Mouse (Mus musculus): ENCODE results near the gene Syt13. TPM values are rescaled to one million over a fixed set of nuclear protein-coding genes. Genes with fewer than 3 reads are reported as not detected.
A peak's percentile ranks its signal among the peaks of the same experiment; 100 is the strongest.

The Syt13 gene
- polyA plus RNA-seq, 1 experiment from 2014 or later: 49.9 TPM

DNA sequence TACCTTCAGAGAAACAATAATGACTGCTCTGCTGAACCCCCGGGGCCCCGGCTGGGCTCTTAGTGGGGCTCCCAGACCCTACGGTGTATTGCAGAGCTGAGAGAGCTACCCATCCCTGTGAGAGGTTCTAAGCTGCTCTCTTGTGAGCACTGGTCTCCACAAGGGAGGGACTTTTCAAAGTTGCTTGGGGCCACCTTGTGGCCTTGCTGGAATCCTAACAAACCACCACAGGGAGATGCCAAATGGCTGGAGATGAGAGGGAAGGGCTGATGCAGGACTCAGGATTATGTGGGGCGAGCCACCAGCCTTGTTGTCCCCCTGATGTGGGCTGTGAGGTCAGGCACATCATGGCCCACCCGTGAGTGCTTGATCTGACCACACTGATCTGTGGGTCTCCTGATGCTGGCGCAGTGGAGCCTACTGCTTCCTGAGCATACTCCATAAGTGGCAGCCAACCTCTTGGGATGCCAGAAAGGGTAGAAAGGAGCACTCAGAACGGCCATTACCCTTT is 72.3 kb downstream of the Syt13 start:
- WGBS: 91% methylated on average over 7 of the region's 7 CpGs
- no peak for ATAC-seq (ENCODE audit: low FRiP score, low read depth)

DNA sequence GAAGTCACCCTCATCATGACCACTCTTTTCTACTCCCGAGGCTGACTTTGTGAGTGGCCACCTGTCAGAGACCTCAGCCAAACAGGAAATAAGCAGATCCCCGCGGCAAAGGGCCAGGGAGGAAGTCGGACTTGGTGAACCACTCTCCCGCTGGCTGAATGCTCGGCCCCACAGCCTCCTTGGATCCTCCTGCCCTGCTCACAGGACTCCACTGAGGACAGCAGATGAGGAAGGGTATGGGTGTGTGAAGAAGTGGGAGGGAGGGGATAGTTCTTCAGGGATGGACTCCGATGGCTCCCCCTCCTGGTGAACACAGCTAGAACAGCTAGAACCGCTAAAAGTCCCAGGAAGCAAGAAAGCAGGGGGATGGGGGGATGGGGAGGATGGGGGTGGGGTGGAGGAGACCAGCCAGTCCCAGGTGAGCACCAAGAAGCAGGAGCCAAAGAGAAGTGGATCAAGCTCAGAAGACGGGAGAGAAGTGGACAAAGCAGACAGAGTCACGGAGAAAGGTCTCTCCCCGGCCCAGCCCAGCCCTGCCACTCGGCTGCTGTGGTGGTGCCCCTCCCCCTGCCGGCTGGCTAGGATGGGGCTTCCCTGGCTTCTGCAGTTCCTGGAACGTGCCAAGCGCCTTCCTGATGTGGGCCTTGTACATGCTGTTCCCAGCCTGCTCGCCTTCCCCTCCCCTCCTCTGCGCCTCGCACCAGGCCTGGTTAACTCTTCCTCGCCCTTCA is 73.2 kb downstream of the Syt13 start:
- ATAC-seq (ENCODE audit: low FRiP score, low read depth): peak; percentile 88
- WGBS: 11% methylated on average over 19 of the region's 19 CpGs
- 0 out of 2 replicates have a peak, but pooled peaks cover 2% of the 10 kb centered on the region for H3K36me3 ChIP-seq
- no peak overlapping the region for H3K4me3 ChIP-seq
- no peaks in the 10 kb centered on the region for H3K9me3 ChIP-seq
- H3K27ac ChIP-seq (replicated peaks): peak overlapping the region; percentile 50; the same call in 1 of the 2 replicates
- H3K4me2 ChIP-seq: peak overlapping the region; percentile 9; the same call in 1 of the 2 replicates
- H3K27me3 ChIP-seq: no peaks in the 10 kb centered on the region
- peaks cover 18% of the 10 kb centered on the region for H3K4me1 ChIP-seq (replicated peaks)
- H3K9ac ChIP-seq: no peak overlapping the region

More for the DNA sequence above, 72.3 kb downstream of the Syt13 start:
- no peaks in the 10 kb centered on the region for H3K27me3 ChIP-seq
- H3K4me2 ChIP-seq: no peak overlapping the region
- H3K27ac ChIP-seq (replicated peaks): no peak overlapping the region
- peaks cover 18% of the 10 kb centered on the region for H3K4me1 ChIP-seq (replicated peaks)
- no peak overlapping the region for H3K9ac ChIP-seq
- no peak overlapping the region for H3K4me3 ChIP-seq
- no peaks in the 10 kb centered on the region for H3K9me3 ChIP-seq
- 0 out of 2 replicates have a peak, but pooled peaks cover 2% of the 10 kb centered on the region for H3K36me3 ChIP-seq

DNA sequence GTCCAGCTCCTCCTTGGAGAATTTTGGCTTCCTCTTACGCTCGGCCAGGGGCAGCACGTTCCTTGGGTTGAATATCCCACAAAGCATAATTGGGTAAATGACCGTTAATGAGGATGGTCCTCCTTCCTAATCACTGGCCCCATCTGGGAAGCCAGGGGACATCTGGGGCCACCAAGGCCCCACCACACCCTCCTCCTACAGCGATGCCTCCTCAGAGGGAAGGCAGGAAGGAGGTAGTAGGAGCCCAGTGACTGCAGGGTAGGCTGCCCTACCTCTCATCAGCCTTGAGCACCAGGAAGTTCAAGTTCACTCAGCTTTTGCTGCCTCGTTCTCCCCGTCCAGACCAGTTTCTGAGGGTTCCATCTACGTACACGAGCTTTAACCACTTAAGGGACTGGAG is 74.7 kb downstream of the Syt13 start:
- H3K4me2 ChIP-seq: no peak overlapping the region
- H3K36me3 ChIP-seq: 0 out of 2 replicates have a peak, but pooled peaks cover 2% of the 10 kb centered on the region
- no peak for ATAC-seq (ENCODE audit: low FRiP score, low read depth)
- H3K4me1 ChIP-seq (replicated peaks): peaks cover 18% of the 10 kb centered on the region
- H3K9me3 ChIP-seq: no peaks in the 10 kb centered on the region
- H3K27me3 ChIP-seq: no peaks in the 10 kb centered on the region
- no peak overlapping the region for H3K9ac ChIP-seq
- no peak overlapping the region for H3K27ac ChIP-seq (replicated peaks)
- 85% methylated on average over 9 of the region's 9 CpGs for WGBS
- no peak overlapping the region for H3K4me3 ChIP-seq

DNA sequence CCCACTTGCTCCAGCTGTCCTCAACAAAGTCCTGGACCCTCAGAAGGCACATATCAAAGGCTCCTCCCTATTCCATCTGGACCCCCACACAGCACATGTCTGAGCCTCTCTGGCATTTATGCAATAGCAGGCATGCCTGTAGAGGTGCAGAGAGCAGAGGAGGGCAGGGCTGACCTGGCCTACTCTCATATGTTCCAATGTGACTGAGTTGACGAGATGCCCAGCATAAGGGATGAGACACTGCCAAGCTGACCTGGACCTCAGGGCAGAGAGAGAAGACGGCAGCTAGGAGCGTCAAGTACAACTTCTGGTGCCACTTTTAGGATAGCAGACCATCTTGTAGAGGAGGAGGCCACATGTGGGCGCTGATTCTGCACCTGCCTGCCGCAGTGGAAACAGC is 77.1 kb downstream of the Syt13 start:
- 94% methylated on average over 5 of the region's 5 CpGs for WGBS
- no peak for ATAC-seq (ENCODE audit: low FRiP score, low read depth)
- no peaks in the 10 kb centered on the region; the same call in 1 of the 2 replicates for H3K9me3 ChIP-seq
- H3K9ac ChIP-seq: no peak overlapping the region
- H3K4me2 ChIP-seq: no peak overlapping the region
- no peak overlapping the region for H3K27ac ChIP-seq (replicated peaks)
- H3K4me3 ChIP-seq: no peak overlapping the region
- no peaks in the 10 kb centered on the region for H3K27me3 ChIP-seq
- peaks cover 18% of the 10 kb centered on the region for H3K4me1 ChIP-seq (replicated peaks)
- H3K36me3 ChIP-seq: 0 out of 2 replicates have a peak, but pooled peaks cover 5% of the 10 kb centered on the region

DNA sequence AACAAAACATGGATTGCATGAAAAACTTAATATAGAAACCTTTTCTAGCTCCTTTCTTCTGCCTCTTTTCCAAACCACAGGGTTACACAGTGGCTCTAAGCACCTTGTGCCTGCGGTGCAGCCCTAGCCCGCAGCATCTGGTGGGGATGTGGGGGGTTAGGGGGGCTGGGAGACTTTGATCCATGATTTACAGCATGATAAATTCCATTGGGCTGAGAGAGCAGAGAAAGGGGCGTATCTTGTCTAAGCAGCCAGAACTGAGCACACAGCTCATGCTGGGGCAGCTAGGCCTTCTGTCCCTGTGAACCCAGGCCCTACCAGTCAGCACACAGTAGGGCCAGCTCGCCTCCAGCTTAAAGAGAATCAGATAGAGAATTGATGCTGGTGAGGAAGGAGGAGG is 90.1 kb downstream of the Syt13 start:
- H3K27me3 ChIP-seq: no peaks in the 10 kb centered on the region
- no peaks in the 10 kb centered on the region for H3K4me1 ChIP-seq (replicated peaks)
- H3K9me3 ChIP-seq: no peaks in the 10 kb centered on the region
- H3K9ac ChIP-seq: no peak overlapping the region
- no peak overlapping the region for H3K27ac ChIP-seq (replicated peaks)
- H3K4me2 ChIP-seq: no peak overlapping the region
- H3K36me3 ChIP-seq: 0 out of 2 replicates have a peak, but pooled peaks cover 5% of the 10 kb centered on the region
- WGBS: 76% methylated on average over 4 of the region's 4 CpGs
- ATAC-seq (ENCODE audit: low FRiP score, low read depth): no peak
- no peak overlapping the region for H3K4me3 ChIP-seq

Other genes starting within 250 kb of the Syt13 start
- 3.7 and 4.1 TPM in 2 replicates for gene Prdm11, start 131.1 kb downstream of the Syt13 start, polyA plus RNA-seq (2015; fragmentation: Nextera tagmentation; extraction: Ambion mirVana)

Data from hindbrain, embryonic 15.5 days (tissue).